Mouse (Mus musculus): ENCODE data around the gene Plk2. TPM values are rescaled to one million over a fixed set of nuclear protein-coding genes. Genes with fewer than 3 reads are reported as not detected.
A peak's percentile ranks its signal among the peaks of the same experiment; 100 is the strongest.
"Not testable (repeated sequence)": the region's sequence is repeated elsewhere in the genome, so short reads cannot be mapped to it uniquely, and the experiment has no call there.

The Plk2 gene
- polyA plus RNA-seq, 1 experiment from 2014 or later, result 7.0 TPM

DNA sequence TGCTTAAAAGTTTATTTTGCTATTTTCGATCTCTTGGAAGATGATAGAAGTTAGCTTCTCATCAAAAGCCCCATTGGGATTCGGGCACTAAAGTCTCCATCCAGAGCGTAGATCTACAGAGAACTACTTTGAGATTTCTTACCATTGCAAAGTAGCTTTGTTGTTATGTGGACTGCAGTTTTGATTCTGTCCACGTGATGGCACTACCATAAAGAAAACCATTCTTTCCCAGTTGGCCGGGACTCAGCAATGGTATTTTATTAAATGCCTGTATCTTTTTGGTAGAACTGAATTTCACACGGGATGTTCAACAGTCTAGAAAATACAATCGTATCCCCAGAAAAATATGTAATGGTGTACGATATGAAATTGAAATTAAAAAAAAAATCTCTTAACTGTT lies 2.6 kb upstream of the Plk2 start:
- peaks cover 40% of the 10 kb centered on the region for H3K27me3 ChIP-seq
- 13% methylated on average over 8 of the region's 8 CpGs for WGBS (ENCODE audit: insufficient replicate concordance)
- H3K27ac ChIP-seq, result no peak overlapping the region
- no peaks in the 10 kb centered on the region for H3K36me3 ChIP-seq
- no peaks in the 10 kb centered on the region for H3K9me3 ChIP-seq (replicated peaks)
- H3K4me3 ChIP-seq (replicated peaks), result no peak overlapping the region
- ATAC-seq (ENCODE audit: low read depth) (no peak), DNase-seq (no peak)
- H3K4me1 ChIP-seq (replicated peaks), result peaks cover 10% of the 10 kb centered on the region
- no peak overlapping the region for H3K9ac ChIP-seq
- H3K4me2 ChIP-seq, result no peak overlapping the region

DNA sequence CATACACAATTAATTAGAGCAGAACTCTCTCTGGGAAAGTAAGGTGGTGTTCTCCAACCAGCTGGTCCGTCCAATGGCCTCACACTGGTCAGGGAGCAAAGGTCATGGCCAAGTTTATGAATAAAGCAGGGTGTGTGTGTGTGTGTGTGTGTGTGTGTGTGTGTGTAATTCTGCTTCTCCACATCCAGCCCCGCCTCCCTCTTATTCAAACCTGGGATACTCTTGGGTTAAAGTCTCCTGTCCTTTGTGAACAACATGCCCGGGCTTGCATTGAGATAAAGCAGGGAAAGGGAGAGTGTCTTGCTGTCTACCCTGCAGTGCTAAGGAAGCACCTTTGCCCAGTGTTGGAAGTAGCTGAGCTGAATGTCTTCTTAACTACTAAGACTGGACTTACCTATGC lies 2.2 kb upstream of the Plk2 start:
- Histone ChIP-seq H3K4me2 (no peak overlapping the region), H3K4me3 (replicated peaks) (no peak overlapping the region), H3K9me3 (replicated peaks) (no peaks in the 10 kb centered on the region), H3K27ac (no peak overlapping the region), H3K4me1 (replicated peaks) (peaks cover 10% of the 10 kb centered on the region), H3K9ac (no peak overlapping the region), H3K36me3 (no peaks in the 10 kb centered on the region), H3K27me3 (peaks cover 41% of the 10 kb centered on the region)
- DNase-seq (no peak), ATAC-seq (ENCODE audit: low read depth) (no peak)
- 41% methylated on average over 3 of the region's 3 CpGs for WGBS (ENCODE audit: insufficient replicate concordance)

DNA sequence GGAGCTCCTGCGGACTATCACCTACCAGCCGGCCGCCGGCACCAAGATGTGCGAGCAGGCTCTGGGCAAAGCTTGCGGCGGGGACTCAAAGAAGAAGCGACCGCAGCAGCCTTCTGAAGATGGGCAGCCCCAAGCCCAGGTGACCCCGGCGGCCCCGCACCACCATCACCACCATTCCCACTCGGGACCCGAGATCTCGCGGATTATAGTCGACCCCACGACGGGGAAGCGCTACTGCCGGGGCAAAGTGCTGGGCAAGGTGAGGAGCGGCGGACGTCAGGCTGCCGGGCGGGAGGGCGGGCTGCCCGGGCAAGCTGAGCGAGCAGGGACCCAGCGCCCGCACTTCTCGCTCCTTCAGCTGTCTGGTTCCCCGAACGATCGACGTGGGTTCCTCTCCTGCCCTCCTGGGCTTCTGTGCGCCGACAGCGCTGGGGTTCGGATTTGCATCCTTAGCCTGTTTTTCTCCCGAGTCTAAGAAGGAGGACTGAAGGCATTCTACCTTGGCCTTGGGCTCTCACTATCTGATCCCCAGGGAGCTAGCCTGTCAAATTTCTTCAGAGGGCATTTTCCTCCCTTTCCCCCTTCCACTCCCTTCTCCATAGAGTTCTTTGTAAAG lies 441 bp downstream of the Plk2 start:
- Histone ChIP-seq H3K27me3 (peaks cover 43% of the 10 kb centered on the region), H3K36me3 (no peaks in the 10 kb centered on the region; the same call in 1 of the 2 replicates), H3K9me3 (replicated peaks) (no peaks in the 10 kb centered on the region), H3K27ac (no peak overlapping the region), H3K4me1 (replicated peaks) (peaks cover 10% of the 10 kb centered on the region), H3K9ac (peak overlapping the region; percentile 58), H3K4me2 (peak overlapping the region; percentile 82), H3K4me3 (replicated peaks) (peak overlapping the region; percentile 63)
- WGBS (ENCODE audit: insufficient replicate concordance), result under 1% methylated on average over 41 of the region's 41 CpGs
- no peak for ATAC-seq (ENCODE audit: low read depth)
- peak; percentile 7 for DNase-seq

DNA sequence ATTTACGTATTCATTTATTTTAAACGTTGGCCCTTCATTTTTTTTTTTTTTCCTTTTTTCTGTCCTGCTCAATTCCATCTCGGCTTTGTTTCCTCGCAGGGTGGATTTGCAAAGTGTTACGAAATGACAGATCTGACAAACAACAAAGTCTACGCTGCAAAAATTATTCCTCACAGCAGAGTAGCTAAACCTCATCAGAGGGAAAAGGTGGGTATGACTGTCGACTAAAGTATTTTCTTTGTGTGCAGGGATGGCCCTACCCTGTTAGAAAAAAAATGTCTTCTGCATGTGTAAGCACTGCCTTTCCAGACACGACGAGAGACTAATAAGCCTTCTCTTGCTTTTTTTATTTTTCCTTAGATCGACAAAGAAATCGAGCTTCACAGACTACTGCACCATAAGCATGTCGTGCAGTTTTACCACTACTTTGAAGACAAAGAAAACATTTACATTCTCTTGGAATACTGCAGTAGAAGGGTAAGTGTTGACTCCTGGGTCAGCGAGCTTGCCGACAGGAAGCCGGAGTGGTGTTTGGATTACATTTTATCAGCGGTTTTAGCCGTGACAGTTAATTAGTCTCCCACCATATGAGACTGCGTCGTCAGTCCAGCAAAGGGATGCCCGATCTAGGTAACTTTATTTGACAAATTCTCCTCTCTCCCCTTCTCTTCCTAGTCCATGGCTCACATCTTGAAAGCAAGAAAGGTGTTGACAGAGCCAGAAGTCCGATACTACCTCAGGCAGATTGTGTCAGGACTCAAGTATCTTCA lies 1.3 kb downstream of the Plk2 start:
- H3K9ac ChIP-seq, result no peak overlapping the region
- no peak overlapping the region for H3K27ac ChIP-seq
- whole genome bisulfite sequencing (ENCODE audit: insufficient replicate concordance), result 10% methylated on average over 21 of the region's 21 CpGs
- H3K4me2 ChIP-seq, result peak overlapping the region; percentile 82
- H3K4me3 ChIP-seq (replicated peaks), result peak overlapping the region; percentile 63
- H3K9me3 ChIP-seq (replicated peaks), result no peaks in the 10 kb centered on the region
- H3K4me1 ChIP-seq (replicated peaks), result peaks cover 10% of the 10 kb centered on the region
- H3K36me3 ChIP-seq, result no peaks in the 10 kb centered on the region; the same call in 1 of the 2 replicates
- ATAC-seq (ENCODE audit: low read depth) (no peak), DNase-seq (no peak)
- H3K27me3 ChIP-seq, result peaks cover 43% of the 10 kb centered on the region

DNA sequence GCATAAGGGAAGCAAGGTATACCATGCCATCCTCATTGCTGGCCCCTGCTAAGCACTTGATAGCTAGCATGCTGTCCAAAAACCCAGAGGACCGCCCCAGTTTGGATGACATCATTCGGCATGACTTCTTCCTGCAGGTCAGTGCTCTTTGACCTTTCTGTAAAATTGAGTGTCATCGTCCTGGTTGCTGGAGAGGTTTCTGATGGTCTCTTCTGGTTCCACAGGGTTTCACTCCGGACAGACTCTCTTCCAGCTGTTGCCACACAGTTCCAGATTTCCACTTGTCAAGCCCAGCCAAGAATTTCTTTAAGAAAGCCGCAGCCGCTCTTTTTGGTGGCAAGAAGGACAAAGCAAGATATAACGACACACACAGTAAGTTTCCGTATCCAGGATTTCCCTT lies 2.9 kb downstream of the Plk2 start:
- 75% methylated on average over 8 of the region's 8 CpGs for whole genome bisulfite sequencing (ENCODE audit: insufficient replicate concordance)
- ATAC-seq (ENCODE audit: low read depth), result no peak
- no peak overlapping the region for H3K9ac ChIP-seq
- 0 out of 2 replicates have a peak overlapping the region, but pooled peaks have one; percentile 4 for H3K4me3 ChIP-seq (replicated peaks)
- no peak overlapping the region for H3K27ac ChIP-seq
- H3K9me3 ChIP-seq (replicated peaks), result no peaks in the 10 kb centered on the region
- H3K27me3 ChIP-seq, result peaks cover 43% of the 10 kb centered on the region
- H3K4me1 ChIP-seq (replicated peaks), result peaks cover 10% of the 10 kb centered on the region
- DNase-seq, result no peak
- H3K36me3 ChIP-seq, result no peaks in the 10 kb centered on the region; the same call in 1 of the 2 replicates
- H3K4me2 ChIP-seq, result no peak overlapping the region

DNA sequence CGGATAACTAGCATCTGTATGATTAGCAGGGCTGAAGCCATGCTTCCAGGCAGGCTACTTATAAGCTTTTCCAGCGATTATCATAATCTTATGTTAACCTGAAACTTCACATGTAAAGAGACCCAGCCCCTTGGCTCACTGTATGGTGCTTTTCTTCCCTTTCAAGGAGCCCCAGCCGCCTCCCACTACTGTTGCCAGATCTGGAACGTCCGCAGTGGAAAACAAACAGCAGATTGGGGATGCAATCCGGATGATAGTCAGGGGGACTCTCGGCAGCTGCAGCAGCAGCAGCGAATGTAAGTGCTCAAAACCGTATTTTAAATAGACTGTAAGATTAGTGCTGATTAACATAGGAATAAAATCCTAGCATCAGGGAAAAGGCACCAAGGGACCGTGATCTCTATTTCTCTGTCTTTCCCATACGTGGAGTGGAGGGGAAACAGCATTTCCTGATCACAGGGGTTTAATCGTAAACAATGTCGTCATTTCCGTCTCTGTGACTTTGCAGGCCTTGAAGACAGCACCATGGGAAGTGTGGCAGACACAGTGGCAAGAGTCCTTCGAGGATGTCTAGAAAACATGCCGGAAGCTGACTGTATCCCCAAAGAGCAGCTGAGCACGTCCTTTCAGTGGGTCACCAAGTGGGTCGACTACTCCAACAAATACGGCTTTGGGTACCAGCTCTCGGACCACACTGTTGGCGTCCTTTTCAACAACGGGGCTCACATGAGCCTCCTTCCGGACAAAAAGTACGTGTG lies 3.8 kb downstream of the Plk2 start:
- no peak for DNase-seq
- no peak for ATAC-seq (ENCODE audit: low read depth)
- Histone ChIP-seq H3K9ac (no peak overlapping the region), H3K27me3 (peaks cover 37% of the 10 kb centered on the region), H3K36me3 (no peaks in the 10 kb centered on the region; the same call in 1 of the 2 replicates), H3K4me3 (replicated peaks) (no peak overlapping the region), H3K4me1 (replicated peaks) (peaks cover 10% of the 10 kb centered on the region), H3K27ac (no peak overlapping the region), H3K9me3 (replicated peaks) (no peaks in the 10 kb centered on the region), H3K4me2 (no peak overlapping the region)
- WGBS (ENCODE audit: insufficient replicate concordance), result 60% methylated on average over 24 of the region's 24 CpGs

DNA sequence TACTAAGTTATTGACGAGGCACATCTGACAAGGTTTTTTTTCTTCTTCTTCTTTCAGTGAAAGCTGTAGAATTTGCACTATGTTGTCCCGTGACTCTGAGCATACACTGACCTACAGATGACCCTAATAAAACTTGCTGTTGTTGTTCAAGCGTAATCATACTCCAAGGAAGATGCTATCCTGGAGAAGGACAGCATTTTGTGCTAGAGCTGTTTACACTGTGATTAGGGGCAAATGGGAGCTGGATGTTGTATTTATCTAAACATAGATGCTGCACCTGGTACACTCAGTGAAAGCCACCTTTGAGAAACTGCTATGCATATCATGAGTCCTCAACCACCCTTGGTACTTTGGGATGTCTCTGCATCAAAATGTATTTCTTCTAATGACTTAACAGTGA lies 6.6 kb downstream of the Plk2 start:
- Histone ChIP-seq H3K36me3 (no peaks in the 10 kb centered on the region; the same call in 1 of the 2 replicates), H3K27ac (no peak overlapping the region), H3K9me3 (replicated peaks) (no peaks in the 10 kb centered on the region), H3K27me3 (peaks cover 9% of the 10 kb centered on the region; the same call in 1 of the 2 replicates), H3K4me2 (no peak overlapping the region), H3K4me1 (replicated peaks) (no peaks in the 10 kb centered on the region), H3K9ac (no peak overlapping the region), H3K4me3 (replicated peaks) (no peak overlapping the region)
- no peak for ATAC-seq (ENCODE audit: low read depth)
- WGBS (ENCODE audit: insufficient replicate concordance), result 61% methylated on average over 3 of the region's 3 CpGs
- DNase-seq, result no peak

DNA sequence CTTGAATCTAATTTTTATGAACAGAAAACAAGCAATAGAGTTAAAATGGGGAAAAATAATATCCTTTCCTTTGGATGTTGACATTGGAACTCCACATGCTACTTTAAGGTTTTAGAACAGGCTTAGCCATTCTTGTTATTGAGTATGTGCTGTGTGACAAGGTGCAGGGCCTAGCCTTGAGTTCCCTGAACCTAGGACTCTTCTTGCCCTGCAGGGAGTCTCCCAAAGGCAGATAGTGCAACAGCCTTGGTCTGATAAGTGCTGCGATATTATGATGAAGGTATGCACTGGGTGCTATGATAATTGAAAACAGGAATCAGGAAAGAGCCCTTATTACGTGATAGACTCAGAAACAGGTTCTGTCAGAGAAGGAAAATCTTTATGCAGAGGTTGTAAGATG lies 7.0 kb downstream of the Plk2 start:
- DNase-seq, result no peak
- no peaks in the 10 kb centered on the region for H3K9me3 ChIP-seq (replicated peaks)
- no peak for ATAC-seq (ENCODE audit: low read depth)
- no peaks in the 10 kb centered on the region; the same call in 1 of the 2 replicates for H3K36me3 ChIP-seq
- H3K4me2 ChIP-seq, result no peak overlapping the region
- H3K27me3 ChIP-seq, result peaks cover 6% of the 10 kb centered on the region; the same call in 1 of the 2 replicates
- H3K27ac ChIP-seq, result no peak overlapping the region
- no peak overlapping the region for H3K4me3 ChIP-seq (replicated peaks)
- H3K9ac ChIP-seq, result no peak overlapping the region
- 69% methylated on average over 2 of the region's 2 CpGs for WGBS (ENCODE audit: insufficient replicate concordance)
- no peaks in the 10 kb centered on the region for H3K4me1 ChIP-seq (replicated peaks)

DNA sequence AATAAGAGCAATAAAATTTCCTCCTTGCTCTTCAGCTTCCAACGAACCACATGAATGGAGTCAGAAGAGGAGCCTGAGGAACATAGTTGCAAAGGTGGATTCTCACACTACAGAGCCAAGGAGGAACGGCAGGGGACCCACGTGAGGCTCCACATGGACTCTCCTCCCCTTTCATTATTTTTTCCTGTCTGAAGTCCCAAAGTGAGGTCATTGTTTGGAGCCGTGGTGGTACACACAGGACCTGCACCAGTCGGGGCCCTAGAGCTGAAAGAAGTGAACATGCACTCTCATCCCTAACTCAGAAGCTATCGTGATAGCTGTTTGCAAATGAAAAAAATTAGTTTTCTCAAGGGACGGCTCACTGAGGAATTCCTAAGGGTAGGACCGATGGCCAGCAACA lies 9.2 kb downstream of the Plk2 start:
- no peaks in the 10 kb centered on the region for H3K27me3 ChIP-seq
- no peaks in the 10 kb centered on the region; the same call in 1 of the 2 replicates for H3K36me3 ChIP-seq
- no peak overlapping the region for H3K4me2 ChIP-seq
- DNase-seq (no peak), ATAC-seq (ENCODE audit: low read depth) (no peak)
- no peak overlapping the region for H3K4me3 ChIP-seq (replicated peaks)
- H3K4me1 ChIP-seq (replicated peaks), result no peaks in the 10 kb centered on the region
- H3K9ac ChIP-seq, result no peak overlapping the region
- no peaks in the 10 kb centered on the region for H3K9me3 ChIP-seq (replicated peaks)
- no peak overlapping the region for H3K27ac ChIP-seq
- WGBS (ENCODE audit: insufficient replicate concordance), result 55% methylated on average over 8 of the region's 8 CpGs

DNA sequence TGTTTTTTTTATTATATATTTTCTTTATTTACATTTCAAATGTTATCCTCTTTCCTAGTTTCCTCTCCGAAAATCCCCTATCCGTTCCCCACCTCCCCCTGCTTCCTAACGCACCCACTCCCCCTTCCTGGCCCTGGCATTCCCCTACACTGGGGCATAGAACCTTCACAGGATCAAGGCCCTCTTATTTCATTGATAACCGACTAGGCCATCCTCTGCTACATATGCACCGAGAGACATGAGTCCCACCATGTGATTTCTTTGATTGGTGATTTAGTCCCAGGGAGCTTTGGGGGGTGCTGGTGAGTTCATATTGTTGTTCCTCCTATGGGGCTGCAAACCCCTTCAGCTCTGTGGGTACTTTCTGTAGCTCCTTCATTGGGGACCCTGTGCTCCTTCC lies 9.8 kb downstream of the Plk2 start:
- not testable (repeated sequence) for H3K4me3 ChIP-seq (replicated peaks); DNase-seq; H3K9me3 ChIP-seq (replicated peaks); H3K27ac ChIP-seq; H3K4me1 ChIP-seq (replicated peaks); H3K27me3 ChIP-seq; H3K36me3 ChIP-seq; ATAC-seq (ENCODE audit: low read depth); H3K4me2 ChIP-seq; H3K9ac ChIP-seq
- 68% methylated on average over 5 of the region's 5 CpGs for WGBS (ENCODE audit: insufficient replicate concordance)

DNA sequence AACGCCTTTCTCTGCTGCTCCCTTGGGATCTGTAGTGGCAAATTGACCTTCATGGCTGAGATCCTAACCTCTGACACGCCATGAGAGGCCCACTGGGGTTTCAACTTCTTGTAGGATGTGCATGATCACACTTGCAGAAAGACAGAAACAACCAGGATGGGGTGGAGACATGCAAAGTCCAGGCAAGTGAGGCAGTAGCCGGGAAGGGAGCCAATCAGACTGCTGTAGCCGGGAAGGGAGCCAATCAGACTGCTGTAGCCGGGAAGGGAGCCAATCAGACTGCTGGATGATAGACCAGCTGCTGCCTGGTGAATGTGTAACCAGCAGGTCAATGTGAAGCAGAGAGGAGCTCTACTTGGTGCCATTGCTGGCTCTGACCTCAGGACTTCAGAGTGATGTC lies 11.3 kb downstream of the Plk2 start:
- WGBS (ENCODE audit: insufficient replicate concordance), result 68% methylated on average over 5 of the region's 5 CpGs

More for the DNA sequence above, 11.3 kb downstream of the Plk2 start:
- DNase-seq (no peak), ATAC-seq (ENCODE audit: low read depth) (no peak)
- Histone ChIP-seq H3K4me1 (replicated peaks) (no peaks in the 10 kb centered on the region), H3K4me2 (no peak overlapping the region), H3K27me3 (no peaks in the 10 kb centered on the region), H3K9me3 (replicated peaks) (no peaks in the 10 kb centered on the region), H3K27ac (no peak overlapping the region), H3K36me3 (no peaks in the 10 kb centered on the region), H3K9ac (no peak overlapping the region), H3K4me3 (replicated peaks) (no peak overlapping the region)
